Mouse (Mus musculus): ENCODE data around the gene Awat1. TPM values are rescaled to one million over a fixed set of nuclear protein-coding genes. Genes with fewer than 3 reads are reported as not detected.

The Awat1 gene
- polyA plus RNA-seq, 1 experiment = not detected

DNA sequence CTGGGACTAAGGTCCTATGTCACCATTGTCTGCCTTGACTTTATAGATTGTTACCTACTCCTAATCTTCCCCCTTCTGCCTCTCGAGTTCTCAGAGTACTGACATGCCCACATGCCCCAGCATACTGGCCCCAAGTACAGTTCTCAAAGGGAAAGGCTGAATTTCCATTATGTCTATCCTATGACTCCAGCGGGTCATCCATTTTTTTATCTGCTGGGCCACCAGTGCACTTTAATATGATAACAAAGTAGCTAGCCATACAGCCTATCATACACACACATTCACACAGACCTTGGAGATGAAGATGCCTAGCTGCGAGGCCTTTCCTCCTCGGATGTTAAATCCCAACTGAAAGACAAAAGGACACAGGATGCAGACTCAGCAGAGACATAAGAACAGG, 52.2 kb downstream of the Awat1 start:
- TF ChIP-seq CTCF (IDR thresholded peaks at IDR 0.05; ENCODE audit: low read depth, low read length) (no peak), POLR2A (IDR thresholded peaks at IDR 0.05; ENCODE audit: borderline replicate concordance, low read depth, low read length) (no peak)
- H3K4me1 ChIP-seq (ENCODE audit: control insufficient read depth, insufficient read depth, low read length) = no peaks in the 10 kb centered on the region; the same call in 1 of the 2 replicates
- H3K4me3 ChIP-seq (ENCODE audit: insufficient read depth, low read length) = no peak overlapping the region
- no peak overlapping the region for H3K27ac ChIP-seq (ENCODE audit: insufficient read depth, low read depth, low read length)

GRCm38 (mm10) chrX:100625146-100625545, 53.1 kb downstream of the Awat1 start:
- TF ChIP-seq POLR2A (IDR thresholded peaks at IDR 0.05; ENCODE audit: borderline replicate concordance, low read depth, low read length) (no peak), CTCF (IDR thresholded peaks at IDR 0.05; ENCODE audit: low read depth, low read length) (no peak)
- Histone ChIP-seq H3K27ac (ENCODE audit: insufficient read depth, low read depth, low read length) (no peak overlapping the region), H3K4me3 (ENCODE audit: insufficient read depth, low read length) (peak overlapping the region; percentile 86), H3K4me1 (ENCODE audit: control insufficient read depth, insufficient read depth, low read length) (no peaks in the 10 kb centered on the region; the same call in 1 of the 2 replicates)

GRCm38 (mm10) chrX:100625546-100625801, 53.4 kb downstream of the Awat1 start, which contains the start of gene Kif4:
TSS of gene Kif4 (plus strand) at chrX:100625737.
- no peak for TF ChIP-seq CTCF (IDR thresholded peaks at IDR 0.05; ENCODE audit: low read depth, low read length)
- TF ChIP-seq POLR2A (IDR thresholded peaks at IDR 0.05; ENCODE audit: borderline replicate concordance, low read depth, low read length) = no peak
- H3K4me1 ChIP-seq (ENCODE audit: control insufficient read depth, insufficient read depth, low read length) = no peaks in the 10 kb centered on the region; the same call in 1 of the 2 replicates
- peak within 1 kb of the TSS; percentile 49 for H3K27ac ChIP-seq (ENCODE audit: insufficient read depth, low read depth, low read length)
- H3K4me3 ChIP-seq (ENCODE audit: insufficient read depth, low read length) = peak within 1 kb of the TSS; percentile 89

GRCm38 (mm10) chrX:100625802-100626793, 54.0 kb downstream of the Awat1 start, which contains the start of gene Pdzd11:
TSS of gene Pdzd11 (minus strand) at chrX:100626568.
- H3K4me3 ChIP-seq (ENCODE audit: insufficient read depth, low read length) = peak within 1 kb of the TSS; percentile 89
- peak within 1 kb of the TSS; percentile 49 for H3K27ac ChIP-seq (ENCODE audit: insufficient read depth, low read depth, low read length)
- H3K4me1 ChIP-seq (ENCODE audit: control insufficient read depth, insufficient read depth, low read length) = no peaks in the 10 kb centered on the region; the same call in 1 of the 2 replicates
- TF ChIP-seq POLR2A (IDR thresholded peaks at IDR 0.05; ENCODE audit: borderline replicate concordance, low read depth, low read length) (no peak), CTCF (IDR thresholded peaks at IDR 0.05; ENCODE audit: low read depth, low read length) (no peak)

Other genes starting within 250 kb of the Awat1 start
- not detected in 2 replicates for gene Otud6a, start 143.2 kb upstream of the Awat1 start, polyA plus RNA-seq (2012; ENCODE audit: insufficient read depth, insufficient read length, missing spikeins)
- gene Awat2, start 129.5 kb upstream of the Awat1 start, polyA plus RNA-seq (2012; ENCODE audit: insufficient read depth, insufficient read length, missing spikeins) = not detected in 2 replicates
- gene Igbp1, start 78.0 kb upstream of the Awat1 start, polyA plus RNA-seq (2012; ENCODE audit: insufficient read depth, insufficient read length, missing spikeins) = 82.8 and 83.9 TPM in 2 replicates
- gene Dgat2l6, start 47.4 kb upstream of the Awat1 start, polyA plus RNA-seq (2012; ENCODE audit: insufficient read depth, insufficient read length, missing spikeins) = not detected in 2 replicates
- not detected in 2 replicates for gene P2ry4, start 22.6 kb downstream of the Awat1 start, polyA plus RNA-seq (2012; ENCODE audit: insufficient read depth, insufficient read length, missing spikeins)
- not detected in 2 replicates for gene Arr3, start 33.2 kb downstream of the Awat1 start, polyA plus RNA-seq (2012; ENCODE audit: insufficient read depth, insufficient read length, missing spikeins)
- 9.0 and 13.4 TPM in 2 replicates for gene Kif4, start 53.5 kb downstream of the Awat1 start, polyA plus RNA-seq (2012; ENCODE audit: insufficient read depth, insufficient read length, missing spikeins)
- 28.8 and 29.7 TPM in 2 replicates for gene Pdzd11, start 54.3 kb downstream of the Awat1 start, polyA plus RNA-seq (2012; ENCODE audit: insufficient read depth, insufficient read length, missing spikeins)
- gene Gdpd2, start 157.6 kb downstream of the Awat1 start, polyA plus RNA-seq (2012; ENCODE audit: insufficient read depth, insufficient read length, missing spikeins) = not detected in 2 replicates
- 4.1 and 4.2 TPM in 2 replicates for gene Dlg3, start 195.5 kb downstream of the Awat1 start, polyA plus RNA-seq (2012; ENCODE audit: insufficient read depth, insufficient read length, missing spikeins)

All from bone marrow macrophage, adult 2 months (primary cell).